Mouse (Mus musculus) cerebellum, adult (tissue): ENCODE measurements around the gene Cnfn.
"Not testable (repeated sequence)": the region's sequence is repeated elsewhere in the genome, so short reads cannot be mapped to it uniquely, and the experiment has no call there.

Source experiments
- ATAC-seq: cut with Nextera tagmentation; 2 replicates; pipeline ENCODE4 v1.9.2; 2017; ENCODE audit warnings: mild to moderate bottlenecking, moderate library complexity, mixed read lengths; ENCODE audit not compliant: insufficient number of reproducible peaks, low FRiP score, low TSS enrichment

Cnfn gene

DNA sequence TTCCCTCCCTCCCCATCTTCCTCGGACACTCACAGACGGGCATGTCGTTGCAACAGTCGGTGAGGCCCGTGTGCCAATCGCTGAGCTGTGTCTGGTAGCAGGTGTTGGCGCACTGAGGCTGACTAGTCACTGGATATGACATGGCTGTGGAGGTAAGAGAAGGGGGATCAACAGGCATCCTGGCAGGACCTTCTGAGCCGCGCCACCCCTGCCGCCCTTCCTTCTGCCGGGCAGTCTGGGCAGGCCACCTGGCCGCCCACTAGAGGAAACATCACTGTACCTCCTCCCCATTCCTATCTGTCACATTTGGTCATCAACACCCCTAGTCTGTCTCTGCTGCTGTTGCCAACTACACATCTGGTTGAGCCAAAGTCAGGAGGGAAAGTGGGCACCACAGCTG, 1.2 kb downstream of the Cnfn start:
- ATAC-seq: peak; percentile 53; the same call in 1 of the 2 replicates

DNA sequence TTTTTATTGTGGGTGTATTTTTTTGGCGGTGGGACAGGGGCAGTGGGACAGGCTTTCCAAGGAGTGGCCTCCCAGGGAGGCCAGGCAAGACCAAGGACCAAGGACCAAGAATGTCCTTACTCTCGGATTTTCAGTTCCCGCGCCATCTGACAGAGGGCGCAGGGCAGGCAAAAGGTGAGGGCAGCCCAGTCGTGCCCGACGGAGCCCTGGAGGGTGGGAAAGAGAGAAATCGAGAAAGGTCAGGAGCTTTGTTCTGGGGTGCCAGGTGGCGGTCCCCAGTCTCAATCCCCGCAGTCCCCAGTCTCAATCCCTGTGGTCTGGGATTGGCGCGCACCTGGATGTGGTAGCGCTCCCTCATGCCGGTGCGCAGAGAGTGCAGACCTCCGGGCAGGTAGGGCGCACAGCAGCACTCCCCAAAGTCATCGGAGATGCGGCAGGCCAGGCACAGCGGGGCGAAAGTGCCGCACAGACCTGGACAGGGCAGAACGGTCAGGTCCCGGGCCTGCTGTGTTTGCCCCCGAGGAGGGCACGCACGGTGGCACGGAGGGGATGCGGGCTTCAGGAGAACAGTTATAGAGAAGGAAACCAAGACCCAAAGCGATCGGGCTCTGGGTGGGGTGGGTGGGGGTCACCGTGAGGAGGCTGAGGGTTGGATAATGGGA, 1.8 kb downstream of the Cnfn start:
- ATAC-seq: no peak

DNA sequence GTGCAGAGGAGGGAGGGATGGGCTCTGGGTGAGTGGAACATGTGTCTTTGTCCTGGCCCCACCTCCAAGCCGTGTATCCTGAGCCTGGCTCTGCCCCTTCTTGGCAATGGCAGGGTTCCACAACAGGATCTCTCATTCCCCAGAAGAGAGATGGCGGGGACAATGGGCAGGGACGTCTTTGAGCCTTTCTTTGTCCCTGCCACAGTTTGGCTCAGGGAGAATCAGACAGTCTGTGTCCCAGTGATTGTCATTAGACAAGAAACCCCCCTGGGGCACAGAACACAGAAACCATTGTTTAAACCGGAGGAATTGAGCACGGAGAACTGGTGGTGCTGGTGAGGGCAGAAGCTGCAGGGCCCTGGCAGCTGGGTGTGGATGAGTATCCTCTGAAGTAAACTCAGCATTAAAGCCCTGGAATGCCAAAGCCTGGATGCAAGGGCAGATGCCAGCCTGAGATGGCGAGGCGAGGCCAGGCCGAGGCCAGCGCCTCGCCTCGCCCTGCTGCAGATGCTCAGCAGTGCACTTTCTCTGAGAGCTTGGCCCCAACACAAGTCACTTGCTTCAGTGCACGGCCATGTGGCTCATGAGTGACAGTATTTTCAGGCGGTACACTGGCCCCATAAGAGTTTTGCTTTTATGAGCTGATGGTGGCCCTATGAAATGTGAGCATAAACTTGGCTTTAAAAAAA, 3.4 kb downstream of the Cnfn start:
- no peak for ATAC-seq

DNA sequence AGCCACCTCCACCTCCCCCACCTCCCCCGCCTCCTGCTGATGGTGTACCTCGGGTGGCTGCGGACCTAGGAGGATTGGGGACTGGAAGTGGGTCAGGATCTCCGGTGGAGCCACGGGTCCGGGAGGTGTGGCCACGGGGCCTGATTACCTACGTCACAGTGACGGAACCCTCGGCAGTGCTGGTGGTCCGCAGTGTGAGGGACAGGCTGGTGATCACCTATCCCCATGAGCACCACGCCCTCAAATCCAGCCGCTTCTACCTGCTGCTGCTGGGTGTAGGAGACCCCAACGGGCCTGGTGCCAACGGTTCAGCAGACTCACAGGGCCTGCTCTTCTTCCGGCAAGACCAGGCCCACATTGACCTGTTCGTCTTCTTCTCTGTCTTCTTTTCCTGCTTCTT, 5.9 kb downstream of the Cnfn start:
- ATAC-seq: no peak

DNA sequence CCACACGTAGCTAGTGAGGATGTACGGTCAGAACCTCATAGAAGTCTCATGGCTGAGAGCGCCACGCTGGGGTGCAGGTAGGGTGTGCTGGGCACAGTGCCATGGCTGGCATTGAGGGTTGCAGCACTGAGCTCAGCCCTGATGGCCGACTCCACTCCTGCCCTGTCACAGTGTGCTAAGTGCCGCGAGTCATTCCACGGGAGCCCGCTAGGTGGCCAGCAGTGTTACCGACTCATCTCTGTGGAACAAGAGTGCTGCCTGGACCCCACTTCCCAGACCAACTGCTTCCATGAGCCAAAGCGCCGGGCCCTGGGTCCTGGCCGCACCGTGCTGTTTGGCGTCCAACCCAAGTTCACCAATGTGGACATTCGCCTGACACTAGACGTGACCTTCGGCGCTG, 6.4 kb downstream of the Cnfn start:
- ATAC-seq: peak; percentile 53

DNA sequence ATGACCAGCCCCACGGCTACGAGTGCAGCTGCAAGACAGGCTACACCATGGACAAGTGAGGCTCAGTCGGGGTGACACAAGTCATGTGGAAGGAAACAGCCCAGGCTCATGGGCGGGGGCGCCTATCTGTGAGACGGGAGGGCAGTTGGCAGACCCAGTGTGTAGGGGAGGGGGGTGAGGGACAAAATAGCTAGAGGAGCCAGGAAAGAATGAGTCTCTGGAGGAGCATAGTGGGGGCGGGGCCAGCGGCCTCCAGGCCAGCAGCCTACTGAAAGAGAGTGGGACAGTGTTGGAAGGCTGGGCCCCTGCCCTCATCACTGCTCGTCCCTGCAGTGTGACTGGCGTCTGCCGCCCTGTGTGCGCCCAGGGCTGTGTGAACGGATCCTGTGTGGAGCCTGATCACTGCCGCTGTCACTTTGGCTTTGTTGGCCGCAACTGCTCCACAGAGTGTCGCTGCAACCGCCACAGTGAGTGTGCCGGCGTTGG, 10.8 kb downstream of the Cnfn start:
- 0 out of 2 replicates have a peak, but pooled peaks have one; percentile 38 for ATAC-seq

DNA sequence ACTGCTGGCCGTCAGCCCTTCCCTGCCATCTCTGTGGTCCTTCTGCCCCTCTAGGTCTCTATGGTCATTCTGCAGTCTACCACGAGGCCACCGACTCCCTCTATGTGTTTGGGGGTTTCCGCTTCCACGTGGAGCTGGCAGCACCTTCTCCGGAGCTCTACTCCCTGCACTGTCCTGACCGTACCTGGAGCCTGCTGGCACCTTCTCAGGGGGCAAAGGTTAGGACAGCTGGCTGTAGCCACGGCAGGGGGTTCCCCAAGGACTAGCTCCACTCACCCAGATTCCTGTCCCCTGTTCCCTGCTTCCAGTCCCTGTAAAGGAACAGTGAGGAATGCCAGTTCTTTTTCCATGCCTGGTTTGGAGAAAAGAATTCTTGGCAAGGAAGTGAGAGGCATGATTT, 20.7 kb downstream of the Cnfn start:
- no peak for ATAC-seq

DNA sequence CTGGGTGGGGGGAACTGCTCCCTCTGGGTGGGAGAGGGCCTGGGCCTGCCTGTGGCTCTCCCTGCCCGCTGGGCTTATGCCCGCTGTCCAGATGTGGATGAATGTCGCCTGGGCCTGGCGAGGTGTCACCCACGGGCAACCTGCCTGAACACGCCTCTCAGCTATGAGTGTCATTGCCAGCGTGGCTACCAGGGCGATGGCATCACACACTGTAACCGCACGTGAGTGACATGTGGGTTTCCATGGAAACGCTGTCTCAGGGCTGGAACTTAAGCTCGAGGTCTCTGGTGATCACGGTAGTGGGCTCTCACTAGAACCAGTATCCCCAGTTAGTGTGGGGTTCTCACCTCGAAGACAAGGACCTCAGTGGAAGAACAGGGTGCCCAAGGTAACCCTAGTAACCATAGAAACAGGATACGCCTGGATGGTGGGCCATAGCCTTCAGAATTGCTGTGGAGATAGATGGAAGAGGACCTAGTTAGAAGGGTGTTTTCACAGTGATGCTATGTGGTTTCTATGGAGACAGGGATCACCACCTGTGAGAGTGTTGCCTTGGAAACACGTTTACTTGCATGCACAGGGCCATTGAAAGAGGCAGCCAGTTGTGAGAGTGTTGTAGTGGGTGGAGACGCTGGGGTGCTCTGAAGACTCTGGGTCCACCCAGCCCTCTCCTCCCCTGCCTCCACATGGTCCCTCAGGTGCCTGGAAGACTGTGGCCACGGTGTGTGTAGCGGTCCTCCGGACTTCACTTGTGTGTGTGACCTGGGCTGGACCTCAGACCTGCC, 28.3 kb downstream of the Cnfn start:
- no peak for ATAC-seq

DNA sequence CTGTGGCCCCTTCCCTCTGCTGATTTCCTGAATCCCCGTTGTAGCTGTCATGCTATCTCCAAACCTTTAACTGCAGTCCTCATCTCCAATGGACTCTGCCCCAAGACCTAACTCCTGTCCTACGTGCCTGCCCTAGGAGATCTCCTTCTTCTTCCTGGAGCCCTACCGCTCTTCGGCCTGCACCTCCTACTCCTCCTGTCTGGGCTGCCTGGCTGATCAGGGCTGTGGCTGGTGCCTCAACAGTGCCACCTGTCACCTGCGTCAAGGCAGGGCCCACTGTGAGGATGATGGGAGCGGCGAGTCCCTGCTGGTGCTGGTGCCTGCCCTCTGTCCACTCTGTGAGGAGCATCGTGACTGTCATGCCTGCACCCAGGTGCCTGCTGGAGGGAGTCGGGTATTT, 30.2 kb downstream of the Cnfn start:
- no peak for ATAC-seq

DNA sequence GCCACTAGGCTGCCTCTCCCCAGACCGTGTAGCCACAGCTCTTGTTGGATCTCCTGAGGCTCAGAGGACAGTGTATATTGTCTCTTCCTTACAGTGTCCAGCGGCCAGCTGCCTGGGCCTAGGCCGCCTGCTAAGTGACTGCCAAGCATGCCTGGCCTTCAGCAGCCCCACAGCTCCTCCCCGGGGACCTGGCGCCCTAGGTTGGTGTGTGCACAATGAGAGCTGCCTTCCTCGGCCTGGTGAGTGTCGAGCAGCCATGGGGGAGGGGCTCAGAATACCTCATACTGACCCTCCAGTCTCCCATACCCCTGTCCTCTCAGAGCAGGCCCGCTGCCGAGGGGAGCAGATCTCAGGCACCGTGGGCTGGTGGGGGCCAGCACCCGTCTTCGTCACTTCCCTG, 35.1 kb downstream of the Cnfn start:
- ATAC-seq: no peak

DNA sequence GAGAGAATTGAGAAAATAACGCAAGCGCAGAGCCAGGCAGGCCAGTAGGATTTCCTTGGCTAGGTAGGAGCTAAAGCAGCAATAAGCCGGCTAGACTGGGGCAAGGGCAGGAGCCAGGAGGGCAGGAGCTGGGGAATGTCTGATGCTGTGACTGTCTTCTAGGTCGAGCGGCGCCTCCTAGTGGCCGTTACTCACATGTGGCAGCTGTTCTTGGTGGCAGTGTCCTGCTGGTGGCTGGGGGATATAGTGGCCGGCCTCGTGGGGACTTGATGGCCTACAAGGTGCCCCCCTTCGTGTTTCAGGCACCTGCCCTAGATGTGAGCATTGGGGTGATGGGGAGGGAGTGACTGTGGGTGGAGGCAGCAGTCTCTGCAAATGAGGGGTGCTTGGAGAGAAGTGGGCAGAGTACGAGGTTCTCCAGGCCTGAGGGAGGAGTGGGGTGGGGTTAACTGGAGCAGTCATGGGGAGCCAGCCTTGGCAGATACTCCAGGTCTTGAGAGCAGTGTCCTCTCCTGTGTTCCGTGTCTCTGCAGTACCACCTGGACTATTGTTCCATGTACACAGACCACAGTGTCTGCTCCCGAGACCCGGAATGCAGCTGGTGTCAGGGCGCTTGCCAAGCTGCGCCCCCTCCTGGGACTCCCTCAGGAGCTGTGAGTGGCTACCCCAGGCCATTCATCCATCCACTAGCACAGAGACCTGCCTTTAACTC, 35.8 kb downstream of the Cnfn start:
- ATAC-seq: no peak; the same call in 1 of the 2 replicates

DNA sequence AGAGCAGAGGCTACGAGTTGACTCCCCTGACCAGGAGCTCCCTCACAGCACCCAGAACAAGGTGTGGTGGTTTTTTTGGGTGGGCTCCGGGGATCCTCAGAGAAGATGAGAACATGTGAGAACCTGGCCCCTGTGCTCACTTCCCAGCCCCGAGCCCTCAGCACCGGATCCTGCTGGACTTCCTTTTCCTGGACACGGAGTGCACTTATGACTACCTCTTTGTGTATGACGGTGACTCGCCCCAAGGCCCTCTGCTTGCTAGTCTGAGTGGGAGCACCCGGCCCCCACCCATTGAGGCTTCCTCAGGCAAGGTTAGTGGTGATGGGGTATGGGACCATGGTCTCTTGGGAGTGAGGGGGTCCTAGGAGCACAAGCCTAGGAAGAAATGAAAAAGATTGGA, 43.3 kb downstream of the Cnfn start:
- no peak for ATAC-seq

DNA sequence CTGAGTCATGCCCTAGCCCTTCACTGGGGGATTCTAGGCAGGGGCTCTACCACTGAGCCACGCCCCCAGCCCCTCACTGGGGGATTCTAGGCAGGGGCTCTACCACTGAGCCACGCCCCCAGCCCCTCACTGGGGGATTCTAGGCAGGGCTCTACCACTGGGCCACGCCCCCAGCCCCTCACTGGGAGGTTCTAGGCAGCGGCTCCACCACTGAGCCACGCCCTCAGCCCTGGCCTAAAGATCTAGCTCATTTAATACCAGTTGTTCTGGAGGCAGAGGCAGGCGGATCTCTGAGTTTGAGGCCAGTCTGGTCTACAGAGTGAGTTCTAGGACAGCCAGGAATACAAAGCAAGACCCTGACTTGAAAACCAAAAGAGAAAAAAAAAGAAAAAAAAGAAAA, 44.1 kb downstream of the Cnfn start:
- not testable (repeated sequence) for ATAC-seq

DNA sequence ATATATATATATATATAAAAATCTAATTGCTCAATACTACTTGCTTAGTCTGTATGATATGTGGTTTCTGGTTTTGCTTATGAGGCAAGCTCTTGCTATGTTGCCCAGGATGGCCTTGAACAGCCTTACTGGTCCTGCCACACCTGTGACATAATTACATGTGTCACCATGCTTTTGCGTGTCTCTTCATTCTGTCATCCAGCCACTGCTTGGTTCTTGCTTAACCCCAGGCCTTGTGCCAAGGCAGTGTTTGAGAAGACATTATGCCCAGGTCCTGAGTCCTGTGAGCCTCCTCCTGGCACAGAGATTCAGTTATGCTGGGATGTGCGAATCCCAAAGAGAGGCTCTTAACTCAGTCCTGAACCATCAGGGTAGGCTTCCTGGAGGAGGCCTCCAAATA, 46.3 kb downstream of the Cnfn start:
- no peak for ATAC-seq

DNA sequence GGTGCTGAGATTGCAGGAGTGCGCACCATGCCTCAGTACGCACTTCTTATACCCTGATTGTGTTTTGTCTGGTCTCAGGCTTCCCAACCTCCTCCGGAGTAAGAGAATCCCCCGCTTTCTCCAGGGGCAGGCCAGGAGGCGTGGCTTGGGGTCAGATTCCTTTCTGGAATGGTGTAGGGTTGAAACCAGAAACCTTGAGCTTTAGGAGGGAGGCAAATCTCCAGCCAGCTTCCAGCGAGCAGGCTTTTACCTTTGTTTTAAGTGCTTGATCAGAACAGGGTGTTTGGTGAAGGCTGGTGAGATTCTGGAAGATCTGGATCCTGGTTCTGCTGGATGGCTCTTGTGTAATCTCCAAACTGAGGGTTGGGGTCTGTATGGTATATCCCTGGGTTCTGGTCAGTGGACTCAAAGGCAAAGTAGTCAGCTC, 47.5 kb downstream of the Cnfn start:
- no peak for ATAC-seq
